In genomic region chr1:93160501-93161133, GRCm38 (mm10) we compare ENCODE assay signal across 14 mouse cellular contexts. TPM values are rescaled to one million over a fixed set of nuclear protein-coding genes. Genes with fewer than 3 reads are reported as not detected.
DNase-seq lines count a peak whose midpoint lies in the region; ATAC-seq lines count a peak whose summit lies in the region.
"Had no signal": no experiment of that assay in that cellular context is flagged by ENCODE, and none has a peak within 500 bp of the region (broad histone marks: within the 10 kb centered on the region; RNA-seq: fewer than 3 reads in every experiment).

Gene 2310007B03Rik (minus strand): TSS chr1:93160948.

- H3K4me1 ChIP-seq in forebrain, embryonic 10.5 days: peaks cover 20% of the 10 kb centered on the region
- H3K4me1 ChIP-seq in forebrain, embryonic 15.5 days: no peaks in the 10 kb centered on the region
- peaks cover 13% of the 10 kb centered on the region; the same call in 1 of the 2 replicates for H3K4me1 ChIP-seq in kidney, embryonic 15.5 days
- H3K4me1 ChIP-seq in stomach, embryonic 15.5 days: 0 out of 2 replicates have a peak, but pooled peaks cover 6% of the 10 kb centered on the region
- H3K4me1 ChIP-seq: hindbrain, embryonic 15.5 days had no signal

- H3K27ac ChIP-seq in forebrain, embryonic 10.5 days: peak within 1 kb of the TSS; percentile 30; the same call in 1 of the 2 replicates
- H3K27ac ChIP-seq in forebrain, embryonic 15.5 days (replicated peaks): no peak within 1 kb of the TSS
- H3K27ac ChIP-seq in kidney, embryonic 15.5 days: peak within 1 kb of the TSS; percentile 54; the same call in 1 of the 2 replicates
- peak within 1 kb of the TSS; percentile 68 for H3K27ac ChIP-seq in stomach, embryonic 15.5 days
- H3K27ac ChIP-seq: hindbrain, embryonic 15.5 days had no signal

- no peak within 1 kb of the TSS for H3K4me2 ChIP-seq in forebrain, embryonic 15.5 days (replicated peaks)
- no peak within 1 kb of the TSS for H3K4me2 ChIP-seq in kidney, embryonic 15.5 days
- peak within 1 kb of the TSS; percentile 19; the same call in 1 of the 2 replicates for H3K4me2 ChIP-seq in stomach, embryonic 15.5 days
- H3K4me2 ChIP-seq: heart, embryonic 11.5 days; hindbrain, embryonic 15.5 days had no signal

- H3K9me3 ChIP-seq in forebrain, embryonic 10.5 days: no peaks in the 10 kb centered on the region
- H3K9me3 ChIP-seq in forebrain, embryonic 15.5 days: no peaks in the 10 kb centered on the region
- no peaks in the 10 kb centered on the region for H3K9me3 ChIP-seq in kidney, embryonic 15.5 days (replicated peaks)
- H3K9me3 ChIP-seq in stomach, embryonic 15.5 days: no peaks in the 10 kb centered on the region
- H3K9me3 ChIP-seq: hindbrain, embryonic 15.5 days had no signal

- no peak for DNase-seq in forebrain, embryonic 10.5 days (ENCODE audit: extremely low spot score, low spot score)
- DNase-seq in lung, adult 18-20 months: peak; percentile 80 to 89
- DNase-seq in cerebellum, postnatal 25 days: no peak
- DNase-seq: layer of hippocampus, postnatal 36 days; thymus, postnatal 25 days had no signal

- H3K9ac ChIP-seq in forebrain, embryonic 15.5 days (replicated peaks): no peak within 1 kb of the TSS
- no peak within 1 kb of the TSS for H3K9ac ChIP-seq in kidney, embryonic 15.5 days
- no peak within 1 kb of the TSS for H3K9ac ChIP-seq in stomach, embryonic 15.5 days
- H3K9ac ChIP-seq: hindbrain, embryonic 15.5 days had no signal

- H3K27me3 ChIP-seq in forebrain, embryonic 10.5 days (ENCODE audit: poor library complexity, severe bottlenecking): no peaks in the 10 kb centered on the region
- H3K27me3 ChIP-seq in forebrain, embryonic 15.5 days: no peaks in the 10 kb centered on the region
- no peaks in the 10 kb centered on the region for H3K27me3 ChIP-seq in kidney, embryonic 15.5 days
- no peaks in the 10 kb centered on the region for H3K27me3 ChIP-seq in stomach, embryonic 15.5 days (replicated peaks)
- H3K27me3 ChIP-seq: hindbrain, embryonic 15.5 days had no signal

- no peaks in the 10 kb centered on the region for H3K36me3 ChIP-seq in forebrain, embryonic 10.5 days (replicated peaks)
- H3K36me3 ChIP-seq in forebrain, embryonic 15.5 days: no peaks in the 10 kb centered on the region
- H3K36me3 ChIP-seq in kidney, embryonic 15.5 days: no peaks in the 10 kb centered on the region
- no peaks in the 10 kb centered on the region for H3K36me3 ChIP-seq in stomach, embryonic 15.5 days
- H3K36me3 ChIP-seq: hindbrain, embryonic 15.5 days had no signal

- no peak for ATAC-seq in forebrain, embryonic 15.5 days (replicated peaks)
- peak; percentile 68; the same call in 1 of the 2 replicates for ATAC-seq in kidney, embryonic 15.5 days (replicated peaks; ENCODE audit: low FRiP score)
- peak; percentile 37; the same call in 1 of the 2 replicates for ATAC-seq in stomach, embryonic 15.5 days (ENCODE audit: insufficient read depth, low FRiP score, low read depth)
- no peak for ATAC-seq in frontal cortex, adult (ENCODE audit: low TSS enrichment)
- ATAC-seq in megakaryocyte-erythroid progenitor cell, adult 5-6 weeks (replicated peaks; ENCODE audit: low FRiP score, low TSS enrichment, poor library complexity, severe bottlenecking): no peak

- H3K4me3 ChIP-seq in forebrain, embryonic 10.5 days: no peak within 1 kb of the TSS
- no peak within 1 kb of the TSS for H3K4me3 ChIP-seq in forebrain, embryonic 15.5 days
- H3K4me3 ChIP-seq in kidney, embryonic 15.5 days (replicated peaks): no peak within 1 kb of the TSS
- H3K4me3 ChIP-seq in stomach, embryonic 15.5 days (replicated peaks): peak within 1 kb of the TSS; percentile 9; the same call in 1 of the 2 replicates
- H3K4me3 ChIP-seq: hindbrain, embryonic 15.5 days had no signal

- WGBS in forebrain, embryonic 10.5 days: 80% methylated on average over 8 of the region's 8 CpGs
- 79% methylated on average over 8 of the region's 8 CpGs for WGBS in forebrain, embryonic 15.5 days
- WGBS in kidney, embryonic 15.5 days: 65% methylated on average over 8 of the region's 8 CpGs
- 62% methylated on average over 8 of the region's 8 CpGs for WGBS in stomach, embryonic 15.5 days

RNA-seq across cellular contexts. Expression of gene 2310007B03Rik, which starts in this region (rescaled TPM):
- polyA plus RNA-seq in forebrain, embryonic 10.5 days (2016; fragmentation: Nextera tagmentation; extraction: Ambion mirVana): 0.92 and 1.0 TPM in 2 replicates
- 0.17 and 0.20 TPM in 2 replicates for polyA plus RNA-seq in forebrain, embryonic 15.5 days (2015; fragmentation: Nextera tagmentation; extraction: Ambion mirVana)
- polyA plus RNA-seq in kidney, embryonic 15.5 days (2015; fragmentation: Nextera tagmentation; extraction: Ambion mirVana): 1.2 and 1.4 TPM in 2 replicates
- 4.6 and 8.2 TPM in 2 replicates for polyA plus RNA-seq in stomach, embryonic 15.5 days (2015; fragmentation: Nextera tagmentation; extraction: Ambion mirVana)
- not detected in 2 replicates for total RNA-seq in megakaryocyte-erythroid progenitor cell, adult 5-6 weeks (2014; fragmentation: Nextera tagmentation)
- not detected in 2 replicates for total RNA-seq in megakaryocyte-erythroid progenitor cell, adult 5-6 weeks (2017)
- total RNA-seq: common myeloid progenitor, adult 5-6 weeks; gastrocnemius, adult 18-20 months; layer of hippocampus, postnatal 36 days had no signal

Comparison
In these comparisons a context has a peak if more than half of its experiments do, and no peak if none do; other contexts are left out.
1. DNase-seq: peak in lung, adult 18-20 months (2 of 2); none in forebrain, embryonic 10.5 days (single experiment) and cerebellum, postnatal 25 days (0 of 2).
2. ATAC-seq: peak in kidney, embryonic 15.5 days (single experiment) and stomach, embryonic 15.5 days (single experiment); none in forebrain, embryonic 15.5 days (single experiment), frontal cortex, adult (single experiment) and megakaryocyte-erythroid progenitor cell, adult 5-6 weeks (single experiment).